In the genomic region with DNA sequence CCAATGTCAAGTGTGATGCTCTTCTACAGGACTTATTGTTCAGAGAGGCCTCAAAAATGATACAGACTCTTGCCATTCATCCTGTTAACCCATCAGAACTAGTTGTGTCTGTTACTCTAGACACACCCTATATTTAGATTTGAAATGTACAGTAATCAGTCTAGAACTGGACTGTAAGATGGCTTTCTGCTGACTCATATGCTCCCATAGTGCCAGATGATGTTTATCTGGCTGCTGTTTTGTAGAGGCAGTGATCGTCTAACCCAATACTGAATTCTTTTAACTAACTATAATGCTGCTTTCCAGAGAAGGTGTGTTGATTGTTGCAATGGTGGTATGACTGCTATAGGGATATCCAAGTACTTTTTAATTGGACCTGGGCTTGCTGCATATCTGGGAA, we compare ENCODE assay signal across 16 mouse cellular contexts.
"Had no signal": no experiment of that assay in that cellular context is flagged by ENCODE, and none has a peak within 500 bp of the region (broad histone marks: within the 10 kb centered on the region; RNA-seq: fewer than 3 reads in every experiment).

No protein-coding gene starts in this region.

- DNase-seq: heart, postnatal 10 days; heart, postnatal 14 days; heart, postnatal 36 days; heart, postnatal 4 days; kidney, adult 11 months; kidney, adult 18-20 months; kidney, adult 2 months; kidney, adult 8-10 months; kidney, adult 9 months; kidney, postnatal 10 days; kidney, postnatal 14 days; kidney, postnatal 25 days; kidney, postnatal 36 days; kidney, postnatal 4 days; layer of hippocampus, adult 9-11 months; layer of hippocampus, postnatal 36 days had no signal
